Mouse (Mus musculus) left cerebral cortex, adult 11 months (tissue): Measurements from ENCODE around the gene Fhl4.

Source experiments
- DNase-seq: peaks from one replicate; pipeline ENCODE4 v3.0.0; 2022; ENCODE audit warnings: low spot score

The Fhl4 gene

DNA sequence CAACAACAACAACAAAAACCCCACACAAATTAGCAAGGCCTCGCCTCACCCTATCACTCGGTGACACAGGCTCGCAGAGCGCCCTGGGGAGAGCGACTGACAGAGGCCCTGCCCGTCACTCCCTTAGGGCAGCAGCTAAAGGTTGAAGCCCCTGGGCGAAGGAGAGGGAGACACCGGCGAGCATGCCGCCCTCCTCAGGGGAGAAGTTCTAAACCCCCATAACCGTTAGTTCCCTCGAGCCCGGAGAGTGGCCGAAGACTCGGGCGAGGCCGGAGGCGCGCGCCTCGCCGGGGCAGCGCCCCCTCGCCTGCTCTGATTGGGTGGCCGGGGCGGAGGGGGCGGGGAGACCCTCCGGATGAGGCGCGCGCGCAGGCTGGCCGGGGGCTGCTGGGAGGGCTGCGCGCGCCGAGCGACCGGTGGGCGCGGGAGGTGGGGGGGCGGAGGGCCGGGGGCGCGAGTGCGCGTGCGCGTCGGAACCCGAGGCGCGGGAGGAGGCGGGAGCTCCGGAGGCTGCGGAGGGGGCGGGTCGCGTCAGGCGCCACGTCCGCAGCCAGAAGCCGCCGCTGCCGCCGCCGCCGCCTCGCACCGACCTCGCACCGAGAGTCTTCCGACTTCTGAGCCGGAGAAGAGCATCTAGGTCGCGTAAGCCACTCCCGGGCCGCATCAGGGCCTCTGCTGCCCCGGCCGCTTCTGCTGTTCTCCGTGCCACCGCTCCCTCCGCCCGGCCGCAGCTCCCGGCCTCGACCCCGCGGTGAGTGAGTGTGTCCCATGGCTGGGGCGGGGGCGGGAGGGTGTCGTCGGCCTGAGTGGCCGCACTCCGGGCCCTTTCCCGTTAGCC, at the start of gene Fhl4, which contains the start of gene Tmem263:
Gene Fhl4 (minus strand): TSS at position 249 of the 838 bp plus-strand sequence.
Gene Tmem263 (plus strand): TSS at position 381 of the 838 bp plus-strand sequence.
- DNase-seq, result peak; percentile 42

DNA sequence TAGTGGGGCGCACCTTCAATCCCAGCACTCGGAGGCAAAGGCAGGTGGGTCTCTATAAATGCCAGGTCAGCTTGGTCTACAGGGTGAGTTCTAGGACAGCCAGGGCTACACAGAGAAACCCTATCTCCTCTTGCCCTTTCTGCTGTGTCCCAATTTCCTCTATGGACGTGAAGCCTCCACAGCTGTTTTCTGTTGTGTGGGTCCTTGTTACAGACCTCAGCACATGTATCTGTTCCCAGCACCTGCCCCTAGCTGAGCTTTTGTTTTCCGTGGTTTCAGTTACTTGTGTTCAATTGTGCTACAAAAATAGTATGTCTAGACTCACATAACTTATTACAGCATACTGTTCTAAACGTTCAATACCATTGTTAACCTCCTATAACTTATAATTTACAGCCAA, 46.9 kb upstream of the Fhl4 start:
- no peak for DNase-seq

DNA sequence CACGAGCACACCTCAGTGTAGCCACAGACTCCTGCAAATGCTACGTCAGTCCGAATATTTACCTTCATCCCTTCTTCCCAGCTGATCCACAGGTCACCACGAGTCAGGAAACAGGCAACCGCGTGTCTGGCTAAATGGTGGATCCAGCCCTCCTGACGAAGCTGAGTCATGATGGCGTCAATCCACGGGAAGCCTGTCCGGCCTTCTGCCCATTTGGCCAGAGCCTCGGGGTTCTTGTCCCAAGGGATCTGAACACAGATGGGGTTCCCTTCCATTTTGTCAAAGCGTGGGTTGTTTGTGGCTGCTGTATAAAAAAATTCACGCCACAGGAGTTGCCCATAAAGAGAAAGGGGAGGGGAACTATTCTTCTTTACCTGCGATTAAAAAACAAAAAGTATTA, 44.0 kb upstream of the Fhl4 start:
- DNase-seq, result no peak

DNA sequence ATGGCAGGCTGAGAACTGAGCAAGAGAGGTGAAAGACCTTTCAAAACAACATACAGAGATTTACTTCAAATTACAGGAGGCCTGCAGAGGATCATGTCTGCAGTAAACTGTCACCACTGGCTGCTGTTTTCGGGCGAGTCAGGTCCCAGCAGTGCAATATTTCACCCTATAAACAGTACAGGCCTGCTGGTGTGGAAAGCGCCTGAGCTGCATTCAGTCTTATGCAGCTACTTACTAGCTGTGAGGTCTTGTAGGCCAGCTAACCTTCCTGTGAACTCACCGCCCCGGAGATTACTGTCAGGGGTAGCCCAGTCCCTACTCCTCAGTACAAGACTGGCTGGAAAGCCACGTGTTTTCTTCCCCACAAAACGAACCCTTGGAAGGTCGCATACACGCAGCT, 39.2 kb upstream of the Fhl4 start:
- no peak for DNase-seq

GRCm38 (mm10) chr10:85136573-85136972, 34.3 kb upstream of the Fhl4 start:
- no peak for DNase-seq

DNA sequence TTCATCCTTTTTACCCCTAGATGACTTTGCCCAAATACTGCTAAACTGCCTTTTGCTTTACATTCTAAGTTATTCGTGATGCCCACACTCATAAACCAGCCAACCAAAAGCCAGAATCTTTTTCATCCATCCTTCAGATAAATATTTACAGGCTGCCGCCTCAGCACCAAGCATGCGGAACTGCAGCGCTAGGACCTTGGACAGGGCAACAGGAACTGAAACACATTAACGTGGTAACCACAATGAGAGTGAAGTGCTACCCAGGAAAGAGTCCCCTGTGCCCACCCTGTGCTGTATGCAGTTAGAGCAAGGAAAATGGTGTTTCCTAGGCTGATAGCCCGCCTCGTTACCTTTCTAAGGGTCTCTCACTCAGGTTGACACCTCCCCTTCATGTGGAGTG, 26.2 kb upstream of the Fhl4 start:
- no peak for DNase-seq

- DNase-seq, result peak; percentile 98
These were observed 25.3 kb upstream of the Fhl4 start, which contains the start of gene Mterf2 for GRCm38 (mm10) chr10:85127395-85128287. Gene Mterf2 (minus strand): TSS chr10:85128027.

GRCm38 (mm10) chr10:85125184-85125583, 22.9 kb upstream of the Fhl4 start:
- no peak for DNase-seq

DNA sequence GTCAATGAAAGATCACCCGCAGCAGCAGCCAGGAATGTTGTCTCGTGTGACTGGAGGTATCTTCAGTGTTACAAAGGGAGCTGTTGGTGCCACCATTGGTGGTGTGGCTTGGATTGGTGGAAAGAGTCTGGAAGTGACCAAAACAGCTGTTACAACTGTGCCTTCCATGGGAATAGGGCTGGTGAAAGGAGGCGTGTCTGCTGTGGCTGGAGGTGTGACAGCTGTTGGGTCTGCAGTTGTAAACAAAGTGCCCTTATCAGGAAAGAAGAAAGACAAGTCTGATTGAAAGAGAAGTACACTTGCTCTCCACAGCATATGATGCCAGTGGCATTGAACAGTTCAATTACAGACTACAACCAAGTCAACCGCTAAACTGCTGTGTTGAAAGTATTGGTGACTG, 12.1 kb upstream of the Fhl4 start:
- DNase-seq, result no peak

- no peak for DNase-seq
These were observed 990 bp upstream of the Fhl4 start for GRCm38 (mm10) chr10:85103085-85103885.

DNA sequence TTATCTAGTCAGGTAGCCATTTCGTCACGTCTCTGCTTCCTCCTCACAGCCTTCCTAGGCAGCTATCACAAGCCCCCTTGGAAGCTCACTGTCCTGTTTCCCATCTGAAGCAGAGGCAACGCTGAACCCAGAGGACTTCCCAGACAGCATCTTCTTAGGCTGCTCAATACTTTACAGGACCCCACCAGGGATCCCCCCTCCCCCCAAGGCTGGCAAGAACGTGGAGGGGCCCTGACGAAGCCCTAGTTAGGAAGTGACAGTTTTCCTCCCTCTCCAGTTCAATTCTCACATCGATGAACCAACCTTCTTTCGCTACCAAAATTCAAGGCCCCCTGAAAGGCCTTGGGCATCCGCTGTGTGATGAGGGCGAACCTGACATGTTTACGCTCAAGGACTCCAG, 454 bp downstream of the Fhl4 start:
- DNase-seq, result no peak

DNA sequence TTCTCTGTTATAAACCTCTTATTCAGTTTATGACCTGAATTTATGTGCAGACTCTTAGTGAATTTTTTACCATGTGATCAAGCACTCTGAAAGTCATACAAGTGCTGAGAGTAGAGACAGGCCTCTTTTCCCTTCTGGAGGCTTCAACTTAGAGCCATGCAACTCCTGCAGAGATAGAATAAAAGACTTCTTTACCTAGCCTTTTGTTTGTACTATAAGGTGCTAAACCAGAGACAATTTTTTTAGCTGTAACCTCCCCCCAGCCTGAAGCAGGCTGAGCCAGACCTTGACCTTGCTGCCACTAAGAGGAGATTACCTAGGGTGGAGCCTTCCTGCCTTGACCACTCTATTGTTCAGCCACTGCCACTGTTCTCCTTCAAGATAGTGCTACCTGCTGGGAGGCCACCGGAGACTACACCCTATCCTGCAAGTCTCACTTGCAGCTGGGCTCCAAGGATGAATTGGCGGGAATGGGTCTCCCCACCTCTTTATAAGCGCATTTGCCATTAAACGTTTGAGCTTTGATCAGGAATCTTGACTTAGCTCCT, 30.6 kb downstream of the Fhl4 start:
- DNase-seq, result no peak

GRCm38 (mm10) chr10:85054876-85055275, 47.4 kb downstream of the Fhl4 start:
- no peak for DNase-seq

DNA sequence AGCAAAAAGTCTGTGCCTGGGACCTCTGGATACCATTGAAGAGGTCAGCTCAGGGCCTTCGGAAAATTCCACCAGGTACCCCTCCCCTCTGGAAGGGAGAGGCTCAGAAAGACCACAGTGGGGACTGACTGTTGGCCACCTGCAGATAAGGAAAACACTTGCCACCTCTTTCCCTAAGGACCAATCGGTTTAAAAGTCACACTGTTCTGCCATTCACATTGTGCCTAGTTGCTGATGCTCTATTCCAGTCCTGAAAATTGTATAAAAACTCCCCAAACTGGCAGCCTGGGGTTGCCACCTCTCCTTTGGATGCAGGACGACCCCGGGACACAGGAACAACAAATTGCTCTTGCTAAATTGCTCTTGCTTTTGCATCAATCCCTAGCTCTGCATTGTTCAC, 49.8 kb downstream of the Fhl4 start:
- DNase-seq, result no peak

GRCm38 (mm10) chr10:85050668-85051208, 51.6 kb downstream of the Fhl4 start:
- no peak for DNase-seq

GRCm38 (mm10) chr10:85048008-85048407, 54.3 kb downstream of the Fhl4 start:
- no peak for DNase-seq

DNA sequence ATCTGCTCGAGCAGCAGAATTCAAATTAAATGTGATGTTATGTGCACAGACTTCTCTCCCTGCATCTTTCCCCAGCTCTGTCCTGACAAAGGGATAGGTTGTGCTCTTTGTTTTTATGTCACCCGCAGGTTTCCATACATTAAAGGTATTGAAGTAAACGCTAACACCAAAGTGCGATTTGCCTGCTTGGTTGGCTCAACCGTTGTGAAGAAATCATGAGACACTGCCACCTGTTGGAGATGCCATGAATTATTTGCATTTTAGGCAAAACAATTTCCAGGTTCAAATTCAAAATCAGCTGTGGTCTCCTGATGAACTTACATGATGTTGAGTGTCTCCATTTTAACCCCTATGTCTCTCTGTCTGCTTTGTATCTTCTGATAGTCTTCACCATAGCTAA, 55.7 kb downstream of the Fhl4 start:
- DNase-seq, result no peak
